Mouse (Mus musculus) spleen, adult 12 weeks (tissue): ENCODE data around the gene Sox14.

Experiments
- DNase-seq: peaks from one replicate; pipeline ENCODE4 v3.0.0; 2022; ENCODE audit warnings: low spot score

Gene Sox14

GRCm38 (mm10) chr9:99848327-99848726 lies 27.6 kb downstream of the Sox14 start:
- DNase-seq, result no peak

- DNase-seq, result no peak
These were observed 29.1 kb downstream of the Sox14 start for GRCm38 (mm10) chr9:99846820-99847219.

GRCm38 (mm10) chr9:99839367-99839766 lies 36.6 kb downstream of the Sox14 start:
- no peak for DNase-seq

- no peak for DNase-seq
These were observed 37.1 kb downstream of the Sox14 start for GRCm38 (mm10) chr9:99838877-99839276.

GRCm38 (mm10) chr9:99836707-99837106 lies 39.3 kb downstream of the Sox14 start:
- DNase-seq, result no peak

- no peak for DNase-seq
These were observed 40.1 kb downstream of the Sox14 start for GRCm38 (mm10) chr9:99835624-99836430.
